Mouse (Mus musculus) embryonic fibroblast, embryonic 13.5 days (primary cell): ENCODE results near the gene Slc25a11. TPM values are rescaled to one million over a fixed set of nuclear protein-coding genes. Genes with fewer than 3 reads are reported as not detected.

Experiments used
- H3K27ac ChIP-seq: 2 replicates; pipeline ENCODE4 v1.5.1; 2012; ENCODE audit warnings: low read length, control low read depth, inconsistent platforms; ENCODE audit not compliant: insufficient read depth
- H3K4me1 ChIP-seq: 2 replicates; pipeline ENCODE4 v1.6.1; 2011; ENCODE audit warnings: low read length; ENCODE audit not compliant: control insufficient read depth, insufficient read depth
- H3K4me3 ChIP-seq: 2 replicates; pipeline ENCODE4 v1.5.1; 2011; ENCODE audit warnings: mild to moderate bottlenecking, control low read depth, low read length; ENCODE audit not compliant: insufficient read depth
- CTCF ChIP-seq: IDR thresholded peaks from 2 replicates; pipeline ENCODE4 v1.5.1; 2011; ENCODE audit warnings: mild to moderate bottlenecking, control low read depth, low read length, moderate library complexity, borderline replicate concordance; ENCODE audit not compliant: insufficient read depth
- POLR2A ChIP-seq: IDR thresholded peaks from 2 replicates; pipeline ENCODE4 v1.6.1; 2011; ENCODE audit warnings: low read depth, mild to moderate bottlenecking, control low read depth, low read length, moderate library complexity
- polyA plus RNA-seq: library from polyadenylated mRNA; stranded (reverse); fragments of >200 nt; gene quantifications from 2 replicates; pipeline ENCODE4 v1.2.4, GENCODE M21; 2011; ENCODE audit warnings: low read depth; ENCODE audit not compliant: missing spikeins, insufficient read length

The Slc25a11 gene
- polyA plus RNA-seq, 1 experiment, result 81.1 TPM

GRCm38 (mm10) chr11:70652884-70653344, 5.6 kb upstream of the Slc25a11 start:
- H3K27ac ChIP-seq, result peak overlapping the region; percentile 87
- TF ChIP-seq POLR2A, result no peak
- no peak for TF ChIP-seq CTCF
- H3K4me3 ChIP-seq, result peak overlapping the region; percentile 86
- peaks cover 13% of the 10 kb centered on the region; the same call in 1 of the 2 replicates for H3K4me1 ChIP-seq

- Histone ChIP-seq H3K4me1 (peaks cover 11% of the 10 kb centered on the region; the same call in 1 of the 2 replicates), H3K27ac (peak overlapping the region; percentile 87), H3K4me3 (peak overlapping the region; percentile 86)
- TF ChIP-seq POLR2A (no peak; the same call in 1 of the 2 replicates), CTCF (no peak)
These were observed 5.0 kb upstream of the Slc25a11 start for GRCm38 (mm10) chr11:70652029-70652883.

GRCm38 (mm10) chr11:70651391-70651790, 4.1 kb upstream of the Slc25a11 start:
- peak overlapping the region; percentile 79; the same call in 1 of the 2 replicates for H3K27ac ChIP-seq
- TF ChIP-seq POLR2A, result peak; percentile 16; the same call in 1 of the 2 replicates
- no peak for TF ChIP-seq CTCF
- H3K4me3 ChIP-seq, result peak overlapping the region; percentile 86
- H3K4me1 ChIP-seq, result peaks cover 8% of the 10 kb centered on the region; the same call in 1 of the 2 replicates

- TF ChIP-seq CTCF (no peak), POLR2A (peak; percentile 35)
- H3K4me3 ChIP-seq, result peak overlapping the region; percentile 86
- H3K27ac ChIP-seq, result peak overlapping the region; percentile 79
- peaks cover 13% of the 10 kb centered on the region for H3K4me1 ChIP-seq
These were observed 3.3 kb upstream of the Slc25a11 start for GRCm38 (mm10) chr11:70650322-70651175.

GRCm38 (mm10) chr11:70649185-70649734, 2.0 kb upstream of the Slc25a11 start:
- Histone ChIP-seq H3K4me1 (peaks cover 13% of the 10 kb centered on the region), H3K4me3 (no peak overlapping the region), H3K27ac (no peak overlapping the region)
- TF ChIP-seq POLR2A, result 0 out of 2 replicates have a peak, but pooled peaks have one; percentile 6
- TF ChIP-seq CTCF, result no peak

- peak overlapping the region; percentile 94; the same call in 1 of the 2 replicates for H3K27ac ChIP-seq
These were observed 1.2 kb upstream of the Slc25a11 start for GRCm38 (mm10) chr11:70648512-70648911.

GRCm38 (mm10) chr11:70647716-70648420, 589 bp upstream of the Slc25a11 start:
- Histone ChIP-seq H3K27ac (peak overlapping the region; percentile 94), H3K4me1 (peaks cover 13% of the 10 kb centered on the region), H3K4me3 (peak overlapping the region; percentile 51)
- TF ChIP-seq CTCF, result no peak
- TF ChIP-seq POLR2A, result peak; percentile 55

More at GRCm38 (mm10) chr11:70648512-70648911, 1.2 kb upstream of the Slc25a11 start:
- Histone ChIP-seq H3K4me3 (peak overlapping the region; percentile 51), H3K4me1 (peaks cover 13% of the 10 kb centered on the region)
- TF ChIP-seq POLR2A, result 0 out of 2 replicates have a peak, but pooled peaks have one; percentile 15
- TF ChIP-seq CTCF, result no peak

GRCm38 (mm10) chr11:70646259-70646555, 1.1 kb downstream of the Slc25a11 start:
- no peak for TF ChIP-seq POLR2A
- TF ChIP-seq CTCF, result no peak
- H3K27ac ChIP-seq, result no peak overlapping the region

More at GRCm38 (mm10) chr11:70646259-70646555, 1.1 kb downstream of the Slc25a11 start:
- Histone ChIP-seq H3K4me1 (peaks cover 13% of the 10 kb centered on the region), H3K4me3 (peak overlapping the region; percentile 68)
